Mouse (Mus musculus) neural tube, embryonic 15.5 days (tissue): ENCODE measurements around the gene Nudt14. TPM values are rescaled to one million over a fixed set of nuclear protein-coding genes. Genes with fewer than 3 reads are reported as not detected.

Source experiments
- ATAC-seq: fragments of 200-750 bp; cut with Nextera tagmentation; 2 replicates; pipeline ENCODE4 v1.8.0; 2017; ENCODE audit warnings: mild to moderate bottlenecking, moderate TSS enrichment, moderate library complexity; ENCODE audit not compliant: low FRiP score
- H3K27ac ChIP-seq: fragments of 300-500 bp; sonication (generic); replicated peaks from 2 replicates; pipeline ENCODE4 v1.5.1; 2015; ENCODE audit warnings: mild to moderate bottlenecking, inconsistent platforms
- H3K27me3 ChIP-seq: fragments of 300-500 bp; sonication (generic); replicated peaks from 2 replicates; pipeline ENCODE4 v1.6.1; 2015; ENCODE audit warnings: inconsistent platforms
- H3K36me3 ChIP-seq: fragments of 300-500 bp; sonication (generic); 2 replicates; pipeline ENCODE4 v1.6.1; 2015; ENCODE audit warnings: inconsistent platforms
- H3K4me1 ChIP-seq: fragments of 300-500 bp; sonication (generic); 2 replicates; pipeline ENCODE4 v1.6.1; 2015; ENCODE audit warnings: inconsistent platforms
- H3K4me2 ChIP-seq: fragments of 300-500 bp; sonication (generic); 2 replicates; pipeline ENCODE4 v1.6.1; 2015; ENCODE audit warnings: inconsistent platforms, mild to moderate bottlenecking, moderate library complexity
- H3K4me3 ChIP-seq: fragments of 300-500 bp; sonication (generic); replicated peaks from 2 replicates; pipeline ENCODE4 v1.5.1; 2015; ENCODE audit warnings: mild to moderate bottlenecking, inconsistent platforms
- H3K9ac ChIP-seq: fragments of 300-500 bp; sonication (generic); replicated peaks from 2 replicates; pipeline ENCODE4 v1.6.1; 2015; ENCODE audit warnings: mild to moderate bottlenecking, inconsistent platforms
- H3K9me3 ChIP-seq: fragments of 300-500 bp; sonication (generic); replicated peaks from 2 replicates; pipeline ENCODE4 v1.6.1; 2016; ENCODE audit warnings: inconsistent platforms
- WGBS: fragments of 180-500 bp; shearing (Covaris S2); methylation state at CpG from one replicate; pipeline ENCODE4 v1.1.7; 2015; ENCODE audit warnings: mixed read lengths; 5-methylcytosine and 5-hydroxymethylcytosine counted together
- polyA plus RNA-seq: library from polyadenylated mRNA; unstranded; fragments of >200 nt; fragmentation: Nextera tagmentation; extraction: Ambion mirVana; gene quantifications from 2 replicates; pipeline ENCODE4 v1.2.1, GENCODE M21; 2015

The Nudt14 gene
- 62.4 and 66.8 TPM in 2 replicates for polyA plus RNA-seq

- Histone ChIP-seq H3K27me3 (no peaks in the 10 kb centered on the region), H3K9me3 (no peaks in the 10 kb centered on the region), H3K36me3 (no peaks in the 10 kb centered on the region), H3K27ac (peak within 1 kb of the TSS; percentile 83), H3K9ac (peak within 1 kb of the TSS; percentile 85), H3K4me2 (peak within 1 kb of the TSS; percentile 82), H3K4me1 (peaks cover 23% of the 10 kb centered on the region), H3K4me3 (peak within 1 kb of the TSS; percentile 76)
- peak; percentile 86 for ATAC-seq
- WGBS: 2% methylated on average over 58 of the region's 58 CpGs
Observed at GRCm38 (mm10) chr12:112941776-112942713, at the start of gene Nudt14. TSS of gene Nudt14 (minus strand) at chr12:112942124.

DNA sequence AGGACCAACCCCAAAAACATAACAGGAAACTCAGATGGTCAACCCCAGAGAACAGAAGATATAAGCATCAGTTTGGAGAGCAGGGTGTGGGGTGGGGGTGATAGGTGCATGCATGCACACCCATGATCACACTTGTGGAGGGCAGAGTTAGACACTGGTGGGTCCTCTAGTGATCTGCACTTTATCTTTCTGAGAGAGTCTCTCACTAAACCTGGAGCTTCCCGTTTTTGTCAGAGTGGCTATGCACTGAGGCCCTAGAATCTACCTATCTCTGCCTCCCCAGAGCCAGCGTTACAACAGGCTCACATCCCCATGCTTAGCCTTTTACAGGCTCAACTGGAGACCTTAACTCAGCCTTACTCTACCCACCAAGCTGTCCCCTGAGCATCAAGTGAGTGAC is 49.5 kb upstream of the Nudt14 start:
- 88% methylated on average over 2 of the region's 2 CpGs for WGBS
- Histone ChIP-seq H3K9me3 (no peaks in the 10 kb centered on the region), H3K27ac (no peak overlapping the region), H3K36me3 (peaks cover 34% of the 10 kb centered on the region), H3K4me2 (no peak overlapping the region), H3K4me1 (no peaks in the 10 kb centered on the region), H3K9ac (no peak overlapping the region), H3K27me3 (no peaks in the 10 kb centered on the region), H3K4me3 (no peak overlapping the region)
- no peak for ATAC-seq

- H3K4me1 ChIP-seq: no peaks in the 10 kb centered on the region
- WGBS: 92% methylated on average over 5 of the region's 5 CpGs
- no peaks in the 10 kb centered on the region for H3K9me3 ChIP-seq
- no peak for ATAC-seq
- H3K27ac ChIP-seq: no peak overlapping the region
- no peak overlapping the region for H3K9ac ChIP-seq
- no peak overlapping the region for H3K4me2 ChIP-seq
- no peak overlapping the region for H3K4me3 ChIP-seq
- peaks cover 40% of the 10 kb centered on the region for H3K36me3 ChIP-seq
- H3K27me3 ChIP-seq: no peaks in the 10 kb centered on the region
Observed at GRCm38 (mm10) chr12:112990706-112991405, 48.9 kb upstream of the Nudt14 start.

DNA sequence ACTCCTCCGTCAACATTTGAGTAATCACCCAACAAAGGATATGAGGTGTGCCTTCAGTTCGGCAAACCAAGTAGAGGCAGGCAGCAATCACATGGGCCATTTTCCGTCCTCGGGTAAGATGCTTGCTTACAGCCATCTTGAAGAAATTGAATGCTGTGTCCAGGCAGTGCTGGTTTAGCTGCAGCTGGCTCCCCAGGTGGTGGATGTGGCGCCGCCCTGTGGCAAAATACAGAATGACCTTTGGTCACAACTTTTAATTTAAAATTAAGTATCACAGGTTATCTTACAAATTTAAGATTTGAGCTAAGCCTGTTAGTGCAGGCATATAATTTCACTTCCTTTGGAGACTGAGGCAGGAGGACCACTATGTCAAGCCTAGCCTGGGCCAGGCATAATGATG is 46.0 kb upstream of the Nudt14 start:
- Histone ChIP-seq H3K9me3 (no peaks in the 10 kb centered on the region), H3K36me3 (peaks cover 64% of the 10 kb centered on the region), H3K9ac (no peak overlapping the region), H3K4me1 (no peaks in the 10 kb centered on the region), H3K27me3 (no peaks in the 10 kb centered on the region), H3K4me2 (no peak overlapping the region), H3K27ac (no peak overlapping the region), H3K4me3 (no peak overlapping the region)
- no peak for ATAC-seq
- 80% methylated on average over 6 of the region's 6 CpGs for WGBS

DNA sequence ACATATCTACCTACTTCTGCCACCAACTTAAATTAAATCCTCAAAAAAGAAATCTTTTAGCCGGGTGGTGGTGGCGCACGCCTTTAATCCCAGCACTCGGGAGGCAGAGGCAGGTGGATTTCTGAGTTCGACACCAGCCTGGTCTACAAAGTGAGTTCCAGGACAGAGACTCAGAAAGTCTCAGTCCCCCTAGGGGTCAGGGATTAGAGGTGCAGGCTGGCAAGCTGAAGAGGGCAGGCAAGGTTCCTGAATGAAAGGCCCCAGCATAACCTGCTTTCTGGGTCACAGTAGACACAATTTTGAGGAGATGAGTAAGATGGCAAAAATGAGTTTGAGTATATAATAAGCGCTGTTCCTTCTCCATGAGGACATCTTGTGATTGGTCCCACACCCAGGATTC is 43.4 kb upstream of the Nudt14 start:
- Histone ChIP-seq H3K4me1 (no peaks in the 10 kb centered on the region), H3K4me2 (no peak overlapping the region), H3K9me3 (no peaks in the 10 kb centered on the region), H3K27me3 (no peaks in the 10 kb centered on the region), H3K4me3 (no peak overlapping the region), H3K36me3 (peaks cover 66% of the 10 kb centered on the region), H3K9ac (no peak overlapping the region), H3K27ac (no peak overlapping the region)
- no peak for ATAC-seq
- WGBS: 91% methylated on average over 6 of the region's 6 CpGs

- 62% methylated on average over 2 of the region's 2 CpGs for WGBS
- peaks cover 15% of the 10 kb centered on the region for H3K4me1 ChIP-seq
- H3K27ac ChIP-seq: no peak overlapping the region
- no peaks in the 10 kb centered on the region for H3K9me3 ChIP-seq
- H3K27me3 ChIP-seq: no peaks in the 10 kb centered on the region
- H3K9ac ChIP-seq: no peak overlapping the region
- H3K4me2 ChIP-seq: no peak overlapping the region
- ATAC-seq: no peak
- H3K4me3 ChIP-seq: no peak overlapping the region
- peaks cover 82% of the 10 kb centered on the region for H3K36me3 ChIP-seq
Observed at GRCm38 (mm10) chr12:112982031-112982430, 40.1 kb upstream of the Nudt14 start.

- WGBS: 41% methylated on average over 12 of the region's 12 CpGs
Observed at GRCm38 (mm10) chr12:112977156-112977555, 35.2 kb upstream of the Nudt14 start.

GRCm38 (mm10) chr12:112976371-112977073 is 34.6 kb upstream of the Nudt14 start, which contains the start of gene Btbd6:
TSS of gene Btbd6 (plus strand) at chr12:112976482.
- H3K36me3 ChIP-seq: peaks cover 62% of the 10 kb centered on the region
- peak within 1 kb of the TSS; percentile 84 for H3K4me2 ChIP-seq
- peak within 1 kb of the TSS; percentile 84 for H3K9ac ChIP-seq
- peak within 1 kb of the TSS; percentile 63 for H3K4me3 ChIP-seq
- WGBS: under 1% methylated on average over 77 of the region's 80 CpGs
- H3K27me3 ChIP-seq: no peaks in the 10 kb centered on the region
- peak within 1 kb of the TSS; percentile 97 for H3K27ac ChIP-seq
- peaks cover 26% of the 10 kb centered on the region for H3K4me1 ChIP-seq
- peak; percentile 96 for ATAC-seq
- no peaks in the 10 kb centered on the region for H3K9me3 ChIP-seq

More at GRCm38 (mm10) chr12:112977156-112977555, 35.2 kb upstream of the Nudt14 start:
- peak overlapping the region; percentile 63 for H3K4me3 ChIP-seq
- H3K9ac ChIP-seq: peak overlapping the region; percentile 84
- H3K36me3 ChIP-seq: peaks cover 56% of the 10 kb centered on the region
- H3K4me1 ChIP-seq: peaks cover 26% of the 10 kb centered on the region
- H3K27me3 ChIP-seq: no peaks in the 10 kb centered on the region
- no peaks in the 10 kb centered on the region for H3K9me3 ChIP-seq
- peak overlapping the region; percentile 84 for H3K4me2 ChIP-seq
- peak overlapping the region; percentile 97 for H3K27ac ChIP-seq
- ATAC-seq: no peak

DNA sequence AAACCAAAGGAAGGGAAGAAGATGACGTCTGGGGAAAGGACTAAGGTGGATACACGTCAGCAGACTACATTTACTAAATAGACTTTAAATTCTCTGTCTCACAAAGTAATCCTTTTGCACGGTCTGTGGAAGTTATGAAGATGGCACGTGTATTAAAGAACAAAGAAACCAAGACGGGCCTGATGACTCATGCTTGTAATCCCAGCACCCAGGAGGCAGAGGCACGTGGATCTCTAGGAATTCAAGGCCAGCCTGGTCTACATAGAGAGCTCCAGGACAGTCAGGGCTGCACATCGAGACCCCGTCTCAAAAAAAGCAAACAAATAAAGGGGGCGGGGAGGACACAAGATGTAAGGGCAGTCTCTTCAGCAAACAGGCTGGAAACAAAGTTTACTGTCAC is 32.8 kb upstream of the Nudt14 start:
- 93% methylated on average over 9 of the region's 9 CpGs for WGBS
- no peak overlapping the region for H3K27ac ChIP-seq
- H3K27me3 ChIP-seq: no peaks in the 10 kb centered on the region
- H3K9ac ChIP-seq: no peak overlapping the region
- ATAC-seq: no peak
- H3K4me2 ChIP-seq: no peak overlapping the region
- H3K9me3 ChIP-seq: no peaks in the 10 kb centered on the region
- peaks cover 26% of the 10 kb centered on the region for H3K4me1 ChIP-seq
- H3K36me3 ChIP-seq: peaks cover 59% of the 10 kb centered on the region
- H3K4me3 ChIP-seq: no peak overlapping the region

DNA sequence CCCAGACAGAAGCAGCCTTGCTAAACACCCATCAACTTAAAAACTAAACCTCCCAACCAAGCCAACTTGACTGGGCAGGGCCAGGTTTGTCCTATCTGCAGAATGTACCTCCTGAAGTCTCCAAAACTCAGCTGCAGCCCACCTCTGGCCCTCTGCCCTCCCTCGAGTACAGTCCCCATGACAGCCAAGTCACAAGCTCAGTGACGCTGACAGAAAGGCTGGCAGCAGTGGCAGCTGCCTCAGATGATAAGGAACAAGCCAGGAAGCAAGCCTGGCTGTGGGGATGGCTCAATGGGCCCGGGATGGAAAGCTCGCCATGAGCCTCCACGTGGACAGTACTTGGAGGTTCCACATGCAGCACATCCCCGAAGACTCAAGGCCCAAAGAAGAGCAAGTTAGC is 27.7 kb upstream of the Nudt14 start:
- 97% methylated on average over 6 of the region's 6 CpGs for WGBS

GRCm38 (mm10) chr12:112968943-112969342 is 27.0 kb upstream of the Nudt14 start:
- Histone ChIP-seq H3K4me1 (no peaks in the 10 kb centered on the region), H3K9me3 (no peaks in the 10 kb centered on the region), H3K9ac (no peak overlapping the region), H3K4me2 (no peak overlapping the region), H3K27ac (no peak overlapping the region), H3K4me3 (no peak overlapping the region), H3K27me3 (no peaks in the 10 kb centered on the region), H3K36me3 (peaks cover 95% of the 10 kb centered on the region)
- ATAC-seq: no peak
- WGBS: 66% methylated on average over 8 of the region's 8 CpGs

More for the DNA sequence above, 27.7 kb upstream of the Nudt14 start:
- Histone ChIP-seq H3K4me3 (no peak overlapping the region), H3K36me3 (peaks cover 88% of the 10 kb centered on the region), H3K27me3 (no peaks in the 10 kb centered on the region), H3K27ac (no peak overlapping the region), H3K4me2 (no peak overlapping the region), H3K9me3 (no peaks in the 10 kb centered on the region), H3K4me1 (no peaks in the 10 kb centered on the region), H3K9ac (no peak overlapping the region)
- ATAC-seq: no peak
